Mouse (Mus musculus) G1E (cell line): ENCODE data around the gene Tifa.

Source experiments
- CTCF ChIP-seq: IDR thresholded peaks from 2 replicates; pipeline ENCODE4 v1.5.1; 2012; ENCODE audit warnings: low read depth, low read length, inconsistent platforms, mixed read lengths
- GATA2 ChIP-seq: IDR thresholded peaks from 2 replicates; pipeline ENCODE4 v1.6.1; 2012; ENCODE audit warnings: low read depth, low read length, inconsistent platforms, borderline replicate concordance
- POLR2AphosphoS5 ChIP-seq: IDR thresholded peaks from 2 replicates; pipeline ENCODE4 v1.6.1; 2012; ENCODE audit warnings: low read depth, low read length, inconsistent platforms; ENCODE audit not compliant: insufficient replicate concordance

DNA sequence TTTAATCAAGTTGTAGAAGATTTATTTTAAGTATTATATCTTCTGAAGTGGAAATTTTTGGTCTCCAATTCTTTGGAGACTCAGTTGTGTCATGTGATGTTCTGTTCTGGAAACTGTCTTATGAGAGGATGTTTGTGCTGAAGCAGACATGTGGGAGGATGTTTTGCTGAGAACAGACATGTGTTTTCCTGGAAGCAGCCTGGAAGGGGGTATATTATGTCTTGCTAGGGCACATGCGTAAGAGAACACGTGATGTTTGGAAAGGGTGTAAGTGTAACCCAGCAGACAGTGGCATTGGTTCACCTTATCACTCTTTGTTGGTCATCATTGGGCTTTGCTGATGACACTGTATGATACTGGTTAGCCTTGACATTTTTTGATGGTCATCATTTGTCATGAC lies 85.9 kb downstream of the Tifa start:
- TF ChIP-seq CTCF, result no peak
- no peak for TF ChIP-seq POLR2AphosphoS5
- TF ChIP-seq GATA2, result no peak
